Mouse (Mus musculus): ENCODE data around the gene Slc6a3.

Slc6a3 gene

DNA sequence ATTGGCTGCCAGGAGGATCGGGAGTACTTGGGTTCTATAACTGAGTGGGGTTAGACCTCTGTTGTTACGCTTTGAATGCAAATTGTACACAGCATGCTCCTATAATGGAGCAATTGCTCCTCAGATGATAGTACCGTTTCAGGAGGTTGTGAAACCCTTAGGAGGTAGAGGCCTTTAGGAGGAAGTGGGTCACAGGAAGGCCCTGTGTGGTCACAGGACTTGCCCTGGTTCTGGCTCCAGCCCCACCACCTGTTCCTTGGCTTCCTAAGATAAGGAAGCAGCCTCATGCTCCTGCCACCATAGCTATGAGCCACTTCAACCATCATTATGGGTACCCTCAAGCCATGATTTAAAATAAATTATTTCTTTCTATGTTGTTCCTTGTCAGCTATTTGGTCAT lies 54.9 kb downstream of the Slc6a3 start:
- DNase-seq (ENCODE audit: low spot score): no peak

DNA sequence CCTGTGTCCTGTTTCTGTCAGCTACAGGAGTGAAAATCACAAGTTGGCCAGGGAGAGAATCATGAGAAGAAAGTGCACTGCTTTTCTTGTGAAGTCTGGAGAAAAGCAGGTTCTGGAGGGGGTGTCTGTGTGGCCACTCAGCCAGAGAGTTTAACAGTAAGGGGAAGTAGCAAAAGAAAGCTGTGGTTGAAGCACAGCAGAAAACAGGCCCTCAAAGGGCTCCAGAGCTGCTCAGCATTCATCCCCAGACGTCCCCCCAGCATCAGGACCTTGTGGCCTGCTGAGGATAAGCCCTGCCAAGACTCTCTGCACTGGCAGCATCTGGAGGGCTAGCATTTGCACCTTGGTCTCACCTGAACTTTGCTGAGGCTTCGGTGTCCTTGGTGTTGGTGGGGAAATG lies 56.0 kb downstream of the Slc6a3 start:
- DNase-seq (ENCODE audit: low spot score): no peak

DNA sequence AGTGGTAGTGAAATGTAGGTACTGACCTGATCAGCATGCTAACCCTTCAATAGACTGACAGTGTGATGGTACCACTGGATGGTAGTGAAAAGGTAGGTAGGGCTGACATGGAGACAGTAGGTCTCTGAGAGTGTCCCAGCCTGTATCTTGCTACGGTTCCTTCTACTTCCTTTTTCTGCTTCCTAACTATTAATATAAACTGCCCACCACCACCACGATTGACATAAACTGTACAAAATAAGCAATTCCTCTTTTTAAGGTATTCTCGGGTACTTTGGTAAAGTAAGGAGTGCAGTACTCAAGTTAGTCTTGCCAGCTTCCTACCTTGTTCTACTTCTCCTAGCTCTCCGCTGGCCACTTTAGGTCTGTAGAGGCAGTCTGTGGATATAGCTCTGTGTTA lies 59.7 kb downstream of the Slc6a3 start:
- DNase-seq (ENCODE audit: low spot score): no peak

- no peak for DNase-seq (ENCODE audit: low spot score)
Observed at GRCm38 (mm10) chr13:73600217-73600616, 63.7 kb downstream of the Slc6a3 start.

- no peak for DNase-seq (ENCODE audit: low spot score)
Observed at GRCm38 (mm10) chr13:73603046-73603445, 66.5 kb downstream of the Slc6a3 start.

- peak; percentile 97 for DNase-seq (ENCODE audit: low spot score)
Observed at GRCm38 (mm10) chr13:73603522-73604155, 67.1 kb downstream of the Slc6a3 start, which contains the start of gene Clptm1l. TSS of gene Clptm1l (plus strand) at chr13:73604006.

GRCm38 (mm10) chr13:73604156-73604957 lies 67.8 kb downstream of the Slc6a3 start:
- no peak for DNase-seq (ENCODE audit: low spot score)

- DNase-seq (ENCODE audit: low spot score): no peak
Observed at GRCm38 (mm10) chr13:73618406-73618805, 81.9 kb downstream of the Slc6a3 start.

GRCm38 (mm10) chr13:73620637-73621036 lies 84.1 kb downstream of the Slc6a3 start:
- no peak for DNase-seq (ENCODE audit: low spot score)

DNA sequence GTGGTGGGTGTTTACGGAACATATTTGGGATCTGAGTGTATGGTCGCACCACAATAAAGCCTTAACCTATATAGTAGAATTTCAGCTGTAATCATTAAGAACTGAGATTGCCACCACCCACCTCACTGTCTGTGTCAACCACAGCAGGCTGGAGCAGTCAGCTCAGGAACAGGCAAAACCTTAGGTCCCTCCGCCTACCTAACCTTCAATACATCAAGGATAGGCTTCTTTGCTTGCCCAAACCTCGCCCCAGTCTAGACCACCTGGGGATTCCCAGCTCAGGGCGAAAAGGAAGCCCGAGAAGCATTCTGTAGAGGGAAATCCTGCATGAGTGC lies 89.8 kb downstream of the Slc6a3 start:
- DNase-seq (ENCODE audit: low spot score): no peak

- DNase-seq (ENCODE audit: low spot score): peak; percentile 31
Observed at GRCm38 (mm10) chr13:73626745-73627549, 90.4 kb downstream of the Slc6a3 start, which contains the start of gene Tert. TSS of gene Tert (plus strand) at chr13:73626911.
